Mouse (Mus musculus) gastrocnemius, postnatal 10 days (tissue): ENCODE data around the gene Lonp2. TPM values are rescaled to one million over a fixed set of nuclear protein-coding genes. Genes with fewer than 3 reads are reported as not detected.

Source experiments
- DNase-seq: peaks from one replicate; pipeline ENCODE4 v3.0.0; 2021; ENCODE audit warnings: mixed read lengths
- long read RNA-seq, 2 experiments: library from polyadenylated mRNA; stranded (forward); transcript quantifications; one replicate each; pipeline ENCODE4 v2.0.0; 2021
- total RNA-seq, 2 experiments: library from RNA; stranded (reverse); gene quantifications; 2 replicates each; pipeline ENCODE4 v1.2.3; 2021

Lonp2 gene
- 10 to 100 TPM; 40.7 to 44.9 TPM for total RNA-seq
- long read RNA-seq, experiment 1, transcript Lonp2-201 (15 exons, 2,860 nt) = major isoform, 72 of 80 reads
- long read RNA-seq, experiment 1, partial matches to known transcripts = 4 of 80 reads
- long read RNA-seq, experiment 1, other reads (novel, unspliced or antisense) = 0 of 80 reads
- long read RNA-seq, experiment 2, transcript Lonp2-203 (13 exons, 2,372 nt) = minor isoform, 6 of 69 reads
- long read RNA-seq, experiment 2, transcript Lonp2-201 (15 exons, 2,860 nt) = major isoform, 57 of 69 reads
- long read RNA-seq, experiment 2, partial matches to known transcripts = 3 of 69 reads
- long read RNA-seq, experiment 2, other reads (novel, unspliced or antisense) = 3 of 69 reads

DNA sequence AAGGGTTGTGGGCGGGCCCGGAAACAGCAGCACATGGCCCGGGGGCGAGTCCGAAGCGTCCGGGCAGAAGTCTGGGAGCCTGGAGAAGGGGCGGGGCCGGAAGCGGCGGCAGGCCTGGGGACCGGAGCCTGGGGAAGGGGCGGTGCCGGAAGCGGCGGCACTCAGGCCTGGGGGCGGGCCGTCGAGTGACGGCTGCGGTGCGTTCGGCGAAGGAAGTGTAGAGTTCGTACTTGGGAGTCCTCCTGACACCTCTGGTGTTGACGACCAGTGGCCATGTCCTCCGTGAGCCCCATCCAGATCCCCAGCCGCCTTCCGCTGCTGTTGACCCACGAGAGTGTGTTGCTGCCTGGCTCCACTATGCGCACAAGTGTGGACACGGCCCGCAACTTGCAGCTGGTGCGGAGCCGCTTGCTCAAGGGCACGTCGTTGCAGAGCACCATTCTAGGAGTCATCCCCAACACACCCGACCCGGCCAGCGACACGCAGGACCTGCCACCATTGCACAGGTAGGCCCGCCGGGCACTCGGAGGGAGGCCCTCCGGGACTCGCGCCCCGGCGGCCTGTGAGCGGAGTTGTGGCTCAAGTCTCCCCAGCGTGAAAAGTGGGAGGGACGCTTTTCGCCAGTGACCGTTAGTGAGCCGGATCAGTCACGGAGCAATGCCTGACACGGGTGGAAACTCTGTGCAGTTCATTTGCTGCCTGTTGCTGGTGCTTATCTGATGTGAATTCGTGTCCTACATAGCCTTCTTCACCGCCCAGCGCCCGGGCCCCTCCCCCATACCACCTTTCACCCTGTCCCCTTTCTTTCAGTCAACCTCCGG lies at the start of gene Lonp2:
Gene Lonp2 (plus strand): TSS at position 133 of the 821 bp plus-strand sequence.
- DNase-seq = peak; percentile 98

- no peak for DNase-seq
Measured at GRCm38 (mm10) chr8:86577547-86577946, 46.3 kb upstream of the Lonp2 start.

- DNase-seq = peak; percentile 11
Measured at GRCm38 (mm10) chr8:86578076-86578475, 45.8 kb upstream of the Lonp2 start.

- DNase-seq = no peak
Measured at GRCm38 (mm10) chr8:86578693-86579092, 45.1 kb upstream of the Lonp2 start.

DNA sequence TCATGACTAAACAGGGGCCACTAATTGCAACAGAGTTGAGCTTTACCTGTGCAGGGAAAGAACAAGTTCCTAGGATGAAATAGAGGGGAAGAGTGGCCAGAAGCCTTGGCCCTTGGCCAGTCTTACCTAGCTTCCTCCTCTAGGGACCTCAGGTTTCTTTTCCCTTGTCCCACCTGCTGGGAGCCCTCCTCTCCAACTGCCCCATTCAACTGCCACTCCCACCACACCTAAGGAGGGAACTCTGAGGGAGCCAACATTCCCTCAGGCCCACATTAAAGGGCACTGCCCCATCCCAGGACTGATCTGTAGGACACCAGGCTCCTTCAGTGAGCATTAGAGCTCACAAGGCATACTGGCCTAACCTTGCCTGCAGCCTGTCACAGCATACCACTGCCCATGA lies 43.4 kb upstream of the Lonp2 start, which contains the start of gene Abcc12:
Gene Abcc12 (minus strand): TSS at position 229 of the 400 bp plus-strand sequence.
- DNase-seq = no peak

DNA sequence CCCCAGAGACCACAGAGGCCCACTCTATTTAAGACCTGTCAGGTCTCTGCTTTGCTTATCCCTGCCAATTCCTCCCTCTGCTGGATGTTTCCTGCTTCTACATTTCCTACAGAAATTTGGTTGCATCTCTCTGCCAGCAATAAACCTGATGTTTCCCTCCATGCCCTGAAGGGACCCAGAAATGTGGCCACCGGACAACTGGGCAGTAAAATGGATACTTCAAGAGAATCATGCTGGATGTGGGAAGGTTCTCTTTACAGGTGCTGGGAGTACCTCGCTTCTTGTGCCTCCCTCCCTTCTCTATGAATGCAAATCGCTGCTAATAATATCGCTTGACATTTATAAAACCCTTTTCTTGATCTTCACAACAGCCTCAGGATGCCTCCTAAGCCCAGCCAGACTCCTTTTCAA lies 41.9 kb upstream of the Lonp2 start:
- no peak for DNase-seq

DNA sequence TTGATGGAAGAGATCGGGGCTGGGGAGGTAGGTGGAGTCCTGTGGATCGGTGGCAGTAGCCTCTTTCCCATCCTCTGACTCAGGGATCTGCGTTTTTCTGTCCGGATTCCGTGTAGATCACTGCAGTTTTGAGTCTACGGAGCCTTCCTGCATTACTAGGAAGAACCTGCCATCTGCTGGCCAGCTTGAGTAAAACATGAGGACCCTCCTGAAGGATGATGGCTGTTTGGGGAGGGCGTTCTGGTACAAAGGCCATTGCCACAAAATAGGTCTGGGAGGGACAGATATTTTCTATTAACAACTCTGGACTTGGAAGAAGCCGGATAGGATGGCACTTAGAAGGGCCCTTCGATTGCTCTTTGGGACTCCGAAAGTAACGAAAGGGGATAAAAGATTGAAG lies 38.7 kb upstream of the Lonp2 start:
- peak; percentile 78 for DNase-seq

GRCm38 (mm10) chr8:86585532-86585931 lies 38.3 kb upstream of the Lonp2 start:
- peak; percentile 64 for DNase-seq

GRCm38 (mm10) chr8:86586058-86586457 lies 37.8 kb upstream of the Lonp2 start:
- DNase-seq = no peak

DNA sequence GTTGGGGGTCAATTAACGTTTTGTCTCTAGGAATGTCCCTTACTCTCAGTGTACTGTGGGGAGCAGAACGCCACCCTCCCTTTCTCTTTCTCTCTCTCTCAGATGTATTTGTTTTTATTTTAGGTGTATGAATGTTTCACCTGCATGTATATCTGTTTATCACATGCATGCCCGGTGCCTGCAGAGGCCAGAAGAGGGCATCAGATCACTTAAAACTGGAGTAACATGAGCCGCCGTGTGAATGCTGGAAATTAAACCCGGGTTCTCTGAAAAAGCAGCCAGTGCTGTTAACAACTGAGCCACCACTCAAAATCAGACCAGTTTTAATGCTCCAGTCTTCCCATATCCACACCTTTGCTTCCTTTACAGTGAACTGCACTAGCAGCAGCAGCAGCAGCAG lies 37.2 kb upstream of the Lonp2 start:
- no peak for DNase-seq

DNA sequence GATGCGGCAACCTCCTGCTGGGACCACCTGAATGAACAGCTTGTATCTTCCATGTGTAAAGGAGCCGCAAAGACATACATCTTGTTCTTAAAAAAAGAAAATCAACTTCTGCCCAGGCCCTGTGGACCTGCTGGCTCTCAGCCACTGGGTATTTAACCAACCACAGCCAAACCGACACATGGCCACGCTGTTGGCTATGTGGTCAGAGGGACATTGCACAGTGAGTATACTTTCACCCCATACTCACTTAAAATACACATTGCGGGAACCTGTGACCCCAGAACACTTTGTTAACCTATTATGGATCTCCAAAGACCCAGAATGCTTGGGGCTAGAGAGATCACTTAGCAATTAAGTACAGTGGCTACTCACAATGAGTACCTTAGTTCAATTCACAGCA lies 35.5 kb upstream of the Lonp2 start:
- DNase-seq = no peak

- DNase-seq = no peak
Measured at GRCm38 (mm10) chr8:86593099-86593498, 30.7 kb upstream of the Lonp2 start.

- no peak for DNase-seq
Measured at GRCm38 (mm10) chr8:86594159-86594796, 29.6 kb upstream of the Lonp2 start.

GRCm38 (mm10) chr8:86595671-86596070 lies 28.2 kb upstream of the Lonp2 start:
- DNase-seq = no peak

GRCm38 (mm10) chr8:86597681-86598080 lies 26.2 kb upstream of the Lonp2 start:
- no peak for DNase-seq

DNA sequence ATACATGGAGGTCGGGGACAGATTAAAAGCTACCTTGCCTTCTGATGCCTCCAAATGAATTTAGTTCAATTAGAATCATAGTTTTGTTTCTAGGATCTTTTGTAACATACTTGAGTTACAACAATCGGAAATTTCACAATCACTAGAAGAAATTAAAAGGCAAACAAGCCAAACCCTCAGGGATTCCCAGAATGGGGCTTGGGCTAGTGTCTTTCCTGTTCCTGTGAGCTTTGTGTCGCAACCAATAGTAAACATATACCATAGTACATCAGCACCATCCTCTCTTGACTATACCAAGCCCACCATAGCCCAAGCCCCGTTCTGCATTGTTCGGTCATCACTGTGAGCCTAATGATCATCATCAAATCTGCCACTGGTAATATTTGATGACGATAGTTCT lies 24.5 kb upstream of the Lonp2 start:
- DNase-seq = no peak

GRCm38 (mm10) chr8:86600311-86600710 lies 23.5 kb upstream of the Lonp2 start:
- DNase-seq = no peak

GRCm38 (mm10) chr8:86603174-86603573 lies 20.7 kb upstream of the Lonp2 start:
- DNase-seq = no peak

DNA sequence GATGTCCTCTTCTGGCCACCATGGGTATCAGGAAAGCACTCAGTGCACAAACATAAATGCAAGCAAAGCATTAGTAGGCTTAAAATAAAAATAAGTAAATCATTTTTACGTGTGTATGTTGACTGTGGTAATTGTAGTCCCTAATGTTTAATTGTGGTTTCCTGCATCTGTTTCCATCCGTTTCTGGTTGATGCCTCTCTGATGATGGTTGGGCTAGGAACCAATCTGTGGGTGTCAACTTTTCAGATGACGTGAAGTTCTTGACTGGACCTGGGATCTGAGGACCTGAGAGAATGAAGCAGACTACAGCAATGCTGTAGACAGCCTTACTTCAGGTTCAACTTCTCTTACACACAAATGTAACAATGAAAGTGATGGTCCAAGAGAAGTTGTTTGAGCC lies 19.2 kb upstream of the Lonp2 start:
- no peak for DNase-seq

GRCm38 (mm10) chr8:86613798-86614197 lies 10.0 kb upstream of the Lonp2 start:
- DNase-seq = no peak

DNA sequence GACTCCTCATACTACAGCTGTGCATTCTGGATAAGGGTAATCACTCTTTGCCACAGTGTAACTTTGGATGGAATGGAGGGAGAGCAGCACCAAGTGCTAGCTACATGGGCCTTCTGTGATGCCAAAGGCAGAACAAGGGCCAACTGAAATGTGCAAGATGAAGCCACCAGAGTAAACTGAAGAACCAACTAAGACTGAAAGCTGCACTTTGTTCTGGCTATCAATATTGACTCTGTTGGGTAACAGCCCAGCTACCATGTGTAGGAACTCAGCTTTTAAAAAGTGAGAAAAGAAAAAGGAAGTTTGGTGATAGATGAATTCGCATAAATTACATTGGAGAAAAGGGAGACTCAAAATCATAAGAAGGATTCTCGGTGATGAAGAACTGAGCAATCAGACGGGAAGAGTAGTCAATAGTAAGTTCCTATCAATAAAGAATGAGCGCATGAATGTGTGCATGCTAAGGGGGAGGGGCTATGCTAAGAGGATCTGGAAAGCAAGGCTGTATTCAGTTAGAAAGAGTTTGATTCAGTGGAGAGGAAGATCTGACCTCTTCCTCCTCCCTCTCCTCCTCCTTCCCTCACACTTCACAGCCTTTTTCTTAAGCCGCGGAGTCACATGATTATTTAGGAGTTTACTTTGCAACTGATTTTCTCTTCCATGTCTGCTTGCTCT lies 8.6 kb upstream of the Lonp2 start:
- DNase-seq = no peak

DNA sequence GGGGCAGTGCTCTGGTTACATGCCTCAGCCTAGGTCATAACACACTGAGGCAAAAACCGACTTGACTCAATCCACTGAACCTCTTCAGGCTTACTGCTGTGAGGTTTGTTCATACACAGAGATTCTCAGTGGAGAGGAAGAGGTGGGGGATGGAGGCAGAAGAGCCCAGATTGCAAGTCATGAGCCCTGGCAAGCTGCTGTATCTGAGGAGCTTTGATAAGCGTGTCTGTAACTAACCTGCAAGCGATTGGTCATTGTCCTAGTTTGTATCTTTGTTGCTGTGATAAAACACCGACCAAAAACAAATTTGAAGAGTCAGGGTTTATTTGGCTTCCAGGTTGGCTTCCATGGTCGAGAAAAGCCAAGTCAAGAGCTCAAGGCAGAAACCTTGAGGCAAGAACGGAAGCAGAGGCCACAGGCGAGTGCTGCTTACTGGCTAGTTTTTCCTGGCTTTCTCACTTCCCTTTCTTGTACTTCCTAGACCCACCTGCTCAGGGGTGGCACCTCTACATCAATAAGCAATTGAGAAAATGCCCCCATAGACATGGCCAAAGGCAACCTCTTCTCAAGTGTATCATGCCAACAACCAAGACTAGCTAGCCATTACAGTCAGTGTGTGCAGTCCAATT lies 6.0 kb upstream of the Lonp2 start:
- DNase-seq = no peak
